Mouse (Mus musculus) CH12.LX (cell line): ENCODE results near the gene Nsg2.
"Not testable (repeated sequence)": the region's sequence is repeated elsewhere in the genome, so short reads cannot be mapped to it uniquely, and the experiment has no call there.

Experiments used
- CTCF ChIP-seq, 2 experiments: IDR thresholded peaks in 1 of 2; conservative IDR thresholded peaks in 1 of 2; 2 replicates each; pipeline ENCODE4 v1.5.1; 2011 to 2012; ENCODE audit warnings: low read depth in 2 of 2, low read length in 2 of 2, improper control_type of control experiment in 1 of 2, inconsistent platforms in 1 of 2, mild to moderate bottlenecking in 1 of 2, moderate library complexity in 1 of 2
- EP300 ChIP-seq: IDR thresholded peaks from 2 replicates; pipeline ENCODE4 v1.6.1; 2011; ENCODE audit warnings: low read length, improper control_type of control experiment
- GABPA ChIP-seq: IDR thresholded peaks from 2 replicates; pipeline ENCODE4 v1.6.1; 2012; ENCODE audit warnings: low read depth, low read length, improper control_type of control experiment, inconsistent platforms; ENCODE audit not compliant: insufficient replicate concordance
- NELFE ChIP-seq: IDR thresholded peaks from 2 replicates; pipeline ENCODE4 v1.6.1; 2011; ENCODE audit warnings: low read depth, low read length, improper control_type of control experiment
- POLR2A ChIP-seq: IDR thresholded peaks from 2 replicates; pipeline ENCODE4 v1.6.1; 2011; ENCODE audit warnings: low read depth, mild to moderate bottlenecking, improper control_type of control experiment, low read length
- TCF12 ChIP-seq: IDR thresholded peaks from 2 replicates; pipeline ENCODE4 v1.6.1; 2014; ENCODE audit warnings: low read depth, mild to moderate bottlenecking, inconsistent platforms, low read length, improper control_type of control experiment

DNA sequence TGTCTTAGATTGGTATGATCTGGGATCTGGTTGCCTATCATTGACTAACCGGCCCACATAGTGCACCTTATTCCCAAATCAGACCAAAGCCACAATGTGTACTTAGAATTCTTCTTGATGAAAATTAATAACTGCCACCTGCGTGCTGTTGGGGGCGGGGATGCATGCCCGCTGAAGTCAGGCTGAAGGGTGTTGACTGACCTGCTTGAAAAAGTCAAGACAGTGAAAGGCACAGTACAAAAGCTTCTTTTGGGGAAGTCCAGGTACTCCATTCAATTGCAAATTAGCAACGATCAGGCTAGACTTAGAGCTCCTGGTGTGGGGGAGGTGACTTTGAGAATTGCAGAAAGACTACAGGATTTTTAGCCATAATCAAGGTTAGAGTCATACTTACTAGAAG is 20.2 kb upstream of the Nsg2 start:
- not testable (repeated sequence) for TF ChIP-seq GABPA; CTCF (conservative IDR thresholded peaks at IDR 0.05 in 1 of 2, IDR thresholded peaks at IDR 0.05 in 1 of 2; ENCODE audit: low read depth in 2 of 2, low read length in 2 of 2); POLR2A; EP300; TCF12; NELFE
